Mouse (Mus musculus) limb, embryonic 10.5 days (tissue): Measurements from ENCODE around the gene Snrnp25. TPM values are rescaled to one million over a fixed set of nuclear protein-coding genes. Genes with fewer than 3 reads are reported as not detected.

ENCODE experiments used
- DNase-seq: peaks from one replicate; pipeline ENCODE4 v3.0.0-alpha.2; 2017; ENCODE audit warnings: low spot score
- H3K27ac ChIP-seq: fragments of 300-500 bp; sonication (generic); 2 replicates; pipeline ENCODE4 v1.5.1; 2016; ENCODE audit warnings: mild to moderate bottlenecking
- H3K27me3 ChIP-seq: fragments of 300-500 bp; sonication (generic); 2 replicates; pipeline ENCODE4 v1.6.1; 2016; ENCODE audit warnings: low read depth, mild to moderate bottlenecking; ENCODE audit not compliant: poor library complexity, severe bottlenecking
- H3K36me3 ChIP-seq: fragments of 300-500 bp; sonication (generic); 2 replicates; pipeline ENCODE4 v1.6.1; 2016; ENCODE audit warnings: mild to moderate bottlenecking, moderate library complexity
- H3K4me1 ChIP-seq: fragments of 300-500 bp; sonication (generic); 2 replicates; pipeline ENCODE4 v1.6.1; 2016
- H3K4me3 ChIP-seq: fragments of 300-500 bp; sonication (generic); 2 replicates; pipeline ENCODE4 v1.5.1; 2016; ENCODE audit warnings: mild to moderate bottlenecking, moderate library complexity
- H3K9me3 ChIP-seq: fragments of 300-500 bp; sonication (generic); replicated peaks from 2 replicates; pipeline ENCODE4 v1.6.1; 2016; ENCODE audit warnings: mild to moderate bottlenecking
- WGBS: fragments of 180-500 bp; shearing (Covaris S2); methylation state at CpG from one replicate; pipeline ENCODE4 v1.1.7; 2016; 5-methylcytosine and 5-hydroxymethylcytosine counted together
- polyA plus RNA-seq: library from polyadenylated mRNA; unstranded; fragments of >200 nt; fragmentation: Nextera tagmentation; extraction: Ambion mirVana; gene quantifications from 2 replicates; pipeline ENCODE4 v1.2.1, GENCODE M21; 2016

Snrnp25 gene
- 115 and 121 TPM in 2 replicates for polyA plus RNA-seq

GRCm38 (mm10) chr11:32205058-32205873, at the start of gene Snrnp25:
Gene Snrnp25, plus strand, starts transcription at chr11:32205415.
- under 1% methylated on average over 52 of the region's 52 CpGs for WGBS
- DNase-seq: peak; percentile 94
- H3K27me3 ChIP-seq: peaks cover 4% of the 10 kb centered on the region; the same call in 1 of the 2 replicates
- no peaks in the 10 kb centered on the region for H3K9me3 ChIP-seq
- H3K4me1 ChIP-seq: peaks cover 17% of the 10 kb centered on the region
- H3K27ac ChIP-seq: peak within 1 kb of the TSS; percentile 83
- peaks cover 36% of the 10 kb centered on the region for H3K36me3 ChIP-seq
- H3K4me3 ChIP-seq: peak within 1 kb of the TSS; percentile 75

- H3K27me3 ChIP-seq: peaks cover 32% of the 10 kb centered on the region
- H3K9me3 ChIP-seq: no peaks in the 10 kb centered on the region
- WGBS: 86% methylated on average over 7 of the region's 7 CpGs
- no peak for DNase-seq
- H3K36me3 ChIP-seq: no peaks in the 10 kb centered on the region
- no peak overlapping the region for H3K4me3 ChIP-seq
- no peak overlapping the region for H3K27ac ChIP-seq
- H3K4me1 ChIP-seq: peaks cover 10% of the 10 kb centered on the region
Observed at GRCm38 (mm10) chr11:32156854-32157630, 48.2 kb upstream of the Snrnp25 start.

- DNase-seq: peak; percentile 16
- WGBS: 71% methylated on average over 18 of the region's 18 CpGs
- Histone ChIP-seq H3K36me3 (no peaks in the 10 kb centered on the region), H3K4me1 (peaks cover 15% of the 10 kb centered on the region), H3K4me3 (no peak overlapping the region), H3K9me3 (no peaks in the 10 kb centered on the region), H3K27me3 (peaks cover 32% of the 10 kb centered on the region), H3K27ac (no peak overlapping the region)
Observed at GRCm38 (mm10) chr11:32157791-32158594, 47.2 kb upstream of the Snrnp25 start.

GRCm38 (mm10) chr11:32159176-32159575, 46.0 kb upstream of the Snrnp25 start:
- Histone ChIP-seq H3K4me1 (peaks cover 15% of the 10 kb centered on the region), H3K4me3 (no peak overlapping the region), H3K9me3 (no peaks in the 10 kb centered on the region), H3K27me3 (peaks cover 32% of the 10 kb centered on the region), H3K36me3 (no peaks in the 10 kb centered on the region), H3K27ac (no peak overlapping the region)
- 92% methylated on average over 3 of the region's 3 CpGs for WGBS
- peak; percentile 23 for DNase-seq

GRCm38 (mm10) chr11:32160341-32160740, 44.9 kb upstream of the Snrnp25 start:
- peak; percentile 27 for DNase-seq
- WGBS: 85% methylated on average over 7 of the region's 7 CpGs
- H3K36me3 ChIP-seq: no peaks in the 10 kb centered on the region
- H3K4me1 ChIP-seq: peaks cover 15% of the 10 kb centered on the region
- no peak overlapping the region for H3K27ac ChIP-seq
- H3K4me3 ChIP-seq: no peak overlapping the region
- no peaks in the 10 kb centered on the region for H3K9me3 ChIP-seq
- H3K27me3 ChIP-seq: peaks cover 32% of the 10 kb centered on the region

- DNase-seq: peak; percentile 49
- Histone ChIP-seq H3K9me3 (no peaks in the 10 kb centered on the region), H3K4me3 (peak overlapping the region; percentile 47), H3K36me3 (no peaks in the 10 kb centered on the region), H3K27ac (peak overlapping the region; percentile 78), H3K27me3 (peaks cover 32% of the 10 kb centered on the region), H3K4me1 (peaks cover 15% of the 10 kb centered on the region)
- WGBS: 4% methylated on average over 9 of the region's 9 CpGs
Observed at GRCm38 (mm10) chr11:32161500-32161899, 43.7 kb upstream of the Snrnp25 start.

- Histone ChIP-seq H3K36me3 (no peaks in the 10 kb centered on the region), H3K9me3 (no peaks in the 10 kb centered on the region), H3K27ac (peak overlapping the region; percentile 78), H3K27me3 (peaks cover 32% of the 10 kb centered on the region), H3K4me3 (peak overlapping the region; percentile 47), H3K4me1 (peaks cover 15% of the 10 kb centered on the region)
- DNase-seq: peak; percentile 92
- WGBS: 15% methylated on average over 28 of the region's 28 CpGs
Observed at GRCm38 (mm10) chr11:32161922-32162804, 43.1 kb upstream of the Snrnp25 start.

- no peak overlapping the region for H3K4me3 ChIP-seq
- peak; percentile 19 for DNase-seq
- no peaks in the 10 kb centered on the region for H3K36me3 ChIP-seq
- WGBS: 73% methylated on average over 4 of the region's 4 CpGs
- peaks cover 4% of the 10 kb centered on the region for H3K27me3 ChIP-seq
- H3K4me1 ChIP-seq: peaks cover 8% of the 10 kb centered on the region
- H3K27ac ChIP-seq: no peak overlapping the region
- no peaks in the 10 kb centered on the region for H3K9me3 ChIP-seq
Observed at GRCm38 (mm10) chr11:32166683-32167082, 38.5 kb upstream of the Snrnp25 start.

GRCm38 (mm10) chr11:32178506-32178905, 26.7 kb upstream of the Snrnp25 start:
- no peak for DNase-seq
- Histone ChIP-seq H3K4me1 (no peaks in the 10 kb centered on the region), H3K4me3 (no peak overlapping the region), H3K36me3 (no peaks in the 10 kb centered on the region), H3K27me3 (0 out of 2 replicates have a peak, but pooled peaks cover 6% of the 10 kb centered on the region), H3K27ac (no peak overlapping the region), H3K9me3 (no peaks in the 10 kb centered on the region)
- whole genome bisulfite sequencing: 72% methylated on average over 1 of the region's 1 CpGs

- Histone ChIP-seq H3K4me3 (no peak overlapping the region), H3K27me3 (0 out of 2 replicates have a peak, but pooled peaks cover 6% of the 10 kb centered on the region), H3K4me1 (no peaks in the 10 kb centered on the region), H3K36me3 (no peaks in the 10 kb centered on the region), H3K9me3 (no peaks in the 10 kb centered on the region), H3K27ac (no peak overlapping the region)
- no peak for DNase-seq
- 92% methylated on average over 4 of the region's 4 CpGs for WGBS
Observed at GRCm38 (mm10) chr11:32181246-32181645, 24.0 kb upstream of the Snrnp25 start.

- H3K36me3 ChIP-seq: no peaks in the 10 kb centered on the region
- WGBS: 49% methylated on average over 25 of the region's 25 CpGs
- no peak overlapping the region for H3K4me3 ChIP-seq
Observed at GRCm38 (mm10) chr11:32181973-32182868, 23.0 kb upstream of the Snrnp25 start.

More at GRCm38 (mm10) chr11:32181973-32182868, 23.0 kb upstream of the Snrnp25 start:
- Histone ChIP-seq H3K4me1 (no peaks in the 10 kb centered on the region), H3K9me3 (no peaks in the 10 kb centered on the region), H3K27ac (no peak overlapping the region), H3K27me3 (0 out of 2 replicates have a peak, but pooled peaks cover 6% of the 10 kb centered on the region)
- peak; percentile 82 for DNase-seq
